Mouse (Mus musculus) intestine, embryonic 14.5 days (tissue): ENCODE measurements around the gene Wap. TPM values are rescaled to one million over a fixed set of nuclear protein-coding genes. Genes with fewer than 3 reads are reported as not detected.

Experiments
- ATAC-seq: fragments of 200-750 bp; cut with Nextera tagmentation; replicated peaks from 2 replicates; pipeline ENCODE4 v1.8.0; 2017; ENCODE audit warnings: low read depth, moderate number of reproducible peaks, moderate TSS enrichment, moderate library complexity; ENCODE audit not compliant: low FRiP score, low TSS enrichment
- DNase-seq: peaks from one replicate; pipeline ENCODE4 v3.0.0-alpha.2; 2018; ENCODE audit warnings: low spot score
- H3K27ac ChIP-seq: fragments of 300-500 bp; sonication (generic); 2 replicates; pipeline ENCODE4 v1.5.1; 2014; ENCODE audit warnings: low read depth, mild to moderate bottlenecking, control low read depth
- H3K27me3 ChIP-seq: fragments of 300-500 bp; sonication (generic); replicated peaks from 2 replicates; pipeline ENCODE4 v1.6.1; 2014; ENCODE audit warnings: low read length, control low read depth; ENCODE audit not compliant: control insufficient read depth, insufficient read depth
- H3K36me3 ChIP-seq: fragments of 300-500 bp; sonication (generic); 2 replicates; pipeline ENCODE4 v1.6.1; 2014; ENCODE audit warnings: low read length, control low read depth; ENCODE audit not compliant: control insufficient read depth, insufficient read depth
- H3K4me1 ChIP-seq: fragments of 300-500 bp; sonication (generic); replicated peaks from 2 replicates; pipeline ENCODE4 v1.6.1; 2014; ENCODE audit warnings: low read length, control low read depth, mixed read lengths; ENCODE audit not compliant: control insufficient read depth, insufficient read depth
- H3K4me2 ChIP-seq: fragments of 300-500 bp; sonication (generic); 2 replicates; pipeline ENCODE4 v1.6.1; 2014; ENCODE audit warnings: low read length
- H3K4me3 ChIP-seq: fragments of 300-500 bp; sonication (generic); 2 replicates; pipeline ENCODE4 v1.5.1; 2014; ENCODE audit warnings: low read depth, low read length, control low read depth, mixed read lengths
- H3K9ac ChIP-seq: fragments of 300-500 bp; sonication (generic); 2 replicates; pipeline ENCODE4 v1.6.1; 2014; ENCODE audit warnings: mild to moderate bottlenecking, low read length
- H3K9me3 ChIP-seq: fragments of 300-500 bp; sonication (generic); 2 replicates; pipeline ENCODE4 v1.6.1; 2016; ENCODE audit warnings: low read length, control low read depth; ENCODE audit not compliant: control insufficient read depth
- WGBS: fragments of 180-500 bp; shearing (Covaris S2); extraction: QIAGEN DNeasy Blood & Tissue Kit; methylation state at CpG from one replicate; pipeline ENCODE4 v1.1.7; 2014; 5-methylcytosine and 5-hydroxymethylcytosine counted together
- polyA plus RNA-seq: library from polyadenylated mRNA; unstranded; fragments of >200 nt; fragmentation: Nextera tagmentation; extraction: Ambion mirVana; gene quantifications from 2 replicates; pipeline ENCODE4 v1.2.1, GENCODE M21; 2014

The Wap gene
- polyA plus RNA-seq: not detected in 2 replicates

DNA sequence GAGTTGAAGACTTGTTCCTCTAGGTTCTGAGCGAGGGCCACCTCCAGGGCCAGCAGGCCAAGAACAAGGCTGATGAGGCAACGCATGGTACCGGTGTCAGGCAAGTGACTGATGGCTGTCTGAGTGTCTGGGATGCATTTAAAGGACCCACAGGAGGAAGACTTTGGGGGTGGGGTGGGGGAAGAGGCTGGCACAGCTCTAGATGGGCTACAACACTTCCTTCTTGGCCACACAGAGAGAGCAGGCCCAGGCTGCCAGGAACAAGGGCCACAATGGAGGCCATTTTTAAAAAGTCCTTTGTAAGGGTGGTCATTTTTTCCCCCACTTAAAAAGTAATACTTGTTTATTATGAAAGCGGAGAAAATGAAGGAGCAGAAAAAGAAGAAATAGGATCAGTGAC lies at the start of gene Wap:
TSS of gene Wap (minus strand) at position 101 of the 400 bp plus-strand sequence.
- DNase-seq (no peak), ATAC-seq (no peak)
- Histone ChIP-seq H3K9me3 (no peaks in the 10 kb centered on the region), H3K4me3 (no peak within 1 kb of the TSS), H3K4me2 (no peak within 1 kb of the TSS), H3K36me3 (no peaks in the 10 kb centered on the region), H3K27me3 (no peaks in the 10 kb centered on the region), H3K4me1 (no peaks in the 10 kb centered on the region), H3K9ac (no peak within 1 kb of the TSS), H3K27ac (no peak within 1 kb of the TSS)
- 88% methylated on average over 4 of the region's 4 CpGs for WGBS

DNA sequence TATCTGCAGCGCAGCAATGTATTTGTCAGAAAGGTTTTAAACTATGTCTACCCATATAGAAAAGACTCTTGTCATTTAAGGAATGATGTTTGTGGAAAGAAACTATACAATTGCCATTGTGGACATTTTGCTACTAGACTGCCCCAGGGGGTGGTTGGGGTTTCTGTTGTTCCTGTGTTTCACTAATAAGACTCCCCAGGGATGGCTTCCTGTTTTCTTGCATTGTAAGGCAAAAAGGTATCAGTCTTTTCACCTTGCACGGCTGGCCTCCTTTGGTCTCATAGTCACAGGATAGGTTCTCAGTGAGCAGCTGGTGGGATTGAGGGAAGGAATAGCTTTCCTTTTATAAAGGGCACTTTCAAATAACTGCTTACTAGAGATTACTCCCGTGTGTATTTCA lies 46.3 kb upstream of the Wap start:
- DNase-seq: no peak
- 65% methylated on average over 3 of the region's 3 CpGs for WGBS
- Histone ChIP-seq H3K27ac (no peak overlapping the region), H3K27me3 (no peaks in the 10 kb centered on the region), H3K4me3 (no peak overlapping the region), H3K9ac (no peak overlapping the region), H3K9me3 (no peaks in the 10 kb centered on the region), H3K36me3 (no peaks in the 10 kb centered on the region), H3K4me1 (peaks cover 9% of the 10 kb centered on the region), H3K4me2 (no peak overlapping the region)
- ATAC-seq: no peak

DNA sequence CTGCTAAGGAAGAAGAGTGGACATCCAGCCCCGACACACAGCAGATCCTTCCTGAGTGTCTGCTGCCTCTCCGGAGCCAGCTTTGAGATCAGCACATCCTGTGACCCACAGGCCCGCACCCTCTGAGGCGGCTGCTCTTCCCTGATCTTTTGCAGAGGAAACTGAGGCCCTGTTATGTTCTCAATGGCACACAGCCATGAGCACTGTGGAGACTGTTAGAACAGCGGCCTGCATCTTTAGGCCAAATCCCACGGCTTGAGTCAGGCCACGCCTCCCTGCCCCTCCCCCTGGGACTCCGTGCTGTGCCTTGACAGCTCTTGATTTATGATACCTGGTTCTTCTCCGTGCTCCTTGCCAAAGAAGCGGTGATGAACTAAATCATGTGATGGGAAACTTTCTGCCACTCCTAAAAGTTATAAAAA lies 42.0 kb upstream of the Wap start:
- WGBS: 5% methylated on average over 10 of the region's 10 CpGs
- no peaks in the 10 kb centered on the region for H3K27me3 ChIP-seq
- no peaks in the 10 kb centered on the region for H3K36me3 ChIP-seq
- H3K4me3 ChIP-seq: no peak overlapping the region
- H3K9ac ChIP-seq: 0 out of 2 replicates have a peak overlapping the region, but pooled peaks have one; percentile 18
- DNase-seq (peak; percentile 86), ATAC-seq (peak; percentile 91)
- H3K27ac ChIP-seq: peak overlapping the region; percentile 81
- H3K9me3 ChIP-seq: no peaks in the 10 kb centered on the region
- peak overlapping the region; percentile 35 for H3K4me2 ChIP-seq
- H3K4me1 ChIP-seq: peaks cover 10% of the 10 kb centered on the region

DNA sequence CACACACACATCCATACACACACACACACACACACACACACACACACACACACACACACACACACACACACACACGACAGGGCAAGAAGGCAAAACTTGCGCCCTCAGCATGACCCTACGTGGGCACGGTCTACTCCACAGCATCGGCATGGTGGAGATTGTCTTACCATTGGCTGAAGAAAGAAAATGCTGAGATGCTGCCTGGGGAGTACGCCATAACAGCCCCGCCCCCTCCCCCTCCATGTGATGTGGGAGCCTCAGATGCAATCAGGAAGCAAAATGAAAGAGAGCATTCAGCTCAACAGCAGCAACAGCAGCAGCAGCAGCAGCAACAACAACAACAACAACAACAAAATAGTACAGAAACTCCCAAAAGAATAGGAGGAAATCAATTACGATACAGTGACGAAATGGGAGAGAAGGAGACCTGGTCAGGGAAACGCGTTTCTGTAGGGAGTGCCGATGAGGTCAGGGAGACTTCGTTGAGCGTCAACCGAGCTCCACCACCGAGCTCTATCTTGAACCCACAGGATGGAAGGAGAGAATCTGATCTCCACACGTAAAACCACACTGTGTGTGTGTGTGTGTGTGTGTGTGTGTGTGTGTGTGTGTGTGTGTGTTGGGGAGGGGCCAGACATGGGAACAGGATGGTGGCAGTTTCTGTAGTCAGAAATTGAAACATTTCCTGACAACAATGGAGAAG lies 41.4 kb upstream of the Wap start:
- no peaks in the 10 kb centered on the region for H3K27me3 ChIP-seq
- H3K36me3 ChIP-seq: no peaks in the 10 kb centered on the region
- no peaks in the 10 kb centered on the region for H3K9me3 ChIP-seq
- no peak overlapping the region for H3K4me3 ChIP-seq
- 61% methylated on average over 17 of the region's 17 CpGs for WGBS
- DNase-seq (no peak), ATAC-seq (peak; percentile 51; the same call in 1 of the 2 replicates)
- H3K4me1 ChIP-seq: peaks cover 10% of the 10 kb centered on the region
- H3K9ac ChIP-seq: 0 out of 2 replicates have a peak overlapping the region, but pooled peaks have one; percentile 18
- peak overlapping the region; percentile 81 for H3K27ac ChIP-seq
- H3K4me2 ChIP-seq: peak overlapping the region; percentile 35; the same call in 1 of the 2 replicates

DNA sequence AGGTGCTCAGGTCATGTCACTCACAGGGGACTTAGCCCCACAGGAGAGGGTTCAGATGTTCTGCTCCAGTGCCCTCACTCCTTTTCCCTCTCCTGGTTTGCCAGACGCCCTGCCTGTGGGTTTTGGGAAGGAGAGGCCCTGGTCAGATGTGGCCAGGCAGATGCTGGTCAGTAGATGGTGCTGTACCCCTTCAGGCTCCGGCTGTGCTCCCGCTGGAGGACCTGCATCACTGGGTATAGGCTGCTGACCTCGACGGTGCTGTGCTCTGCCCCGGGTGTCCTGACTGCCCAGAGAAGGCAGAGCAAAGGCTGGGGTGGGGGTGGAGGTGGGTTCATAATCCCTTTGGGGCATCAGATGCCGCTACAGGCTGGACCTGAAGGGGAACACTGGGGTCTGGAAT lies 39.1 kb upstream of the Wap start:
- H3K4me1 ChIP-seq: peaks cover 10% of the 10 kb centered on the region
- H3K27ac ChIP-seq: no peak overlapping the region
- ATAC-seq (no peak; the same call in 1 of the 2 replicates), DNase-seq (no peak)
- no peak overlapping the region for H3K9ac ChIP-seq
- no peak overlapping the region for H3K4me3 ChIP-seq
- no peaks in the 10 kb centered on the region for H3K36me3 ChIP-seq
- no peaks in the 10 kb centered on the region for H3K27me3 ChIP-seq
- no peaks in the 10 kb centered on the region for H3K9me3 ChIP-seq
- WGBS: 28% methylated on average over 7 of the region's 7 CpGs
- H3K4me2 ChIP-seq: no peak overlapping the region

DNA sequence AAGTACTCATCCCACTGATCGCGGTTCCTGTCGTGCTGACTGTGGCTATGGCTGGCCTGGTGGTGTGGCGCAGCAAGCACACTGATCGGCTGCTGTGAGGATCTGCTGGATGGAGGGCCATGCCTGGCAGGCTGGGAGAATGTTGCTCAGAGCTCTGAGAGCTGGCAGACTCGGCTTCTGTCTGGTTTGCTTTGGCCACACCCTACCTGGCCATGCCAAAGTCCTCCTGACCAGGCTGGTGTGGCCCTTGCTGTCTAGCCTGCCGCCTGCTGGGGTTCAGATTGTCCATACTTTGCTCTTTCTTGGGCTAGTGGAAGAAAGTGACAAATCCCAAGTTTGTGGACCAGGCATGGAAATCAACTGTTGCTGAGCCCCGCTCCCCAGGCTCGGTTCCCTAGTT lies 38.2 kb upstream of the Wap start:
- 83% methylated on average over 9 of the region's 9 CpGs for WGBS
- DNase-seq: no peak
- Histone ChIP-seq H3K4me3 (no peak overlapping the region), H3K4me1 (peaks cover 10% of the 10 kb centered on the region), H3K9me3 (no peaks in the 10 kb centered on the region), H3K9ac (no peak overlapping the region), H3K36me3 (no peaks in the 10 kb centered on the region), H3K27me3 (no peaks in the 10 kb centered on the region), H3K4me2 (no peak overlapping the region), H3K27ac (no peak overlapping the region)
- no peak for ATAC-seq

DNA sequence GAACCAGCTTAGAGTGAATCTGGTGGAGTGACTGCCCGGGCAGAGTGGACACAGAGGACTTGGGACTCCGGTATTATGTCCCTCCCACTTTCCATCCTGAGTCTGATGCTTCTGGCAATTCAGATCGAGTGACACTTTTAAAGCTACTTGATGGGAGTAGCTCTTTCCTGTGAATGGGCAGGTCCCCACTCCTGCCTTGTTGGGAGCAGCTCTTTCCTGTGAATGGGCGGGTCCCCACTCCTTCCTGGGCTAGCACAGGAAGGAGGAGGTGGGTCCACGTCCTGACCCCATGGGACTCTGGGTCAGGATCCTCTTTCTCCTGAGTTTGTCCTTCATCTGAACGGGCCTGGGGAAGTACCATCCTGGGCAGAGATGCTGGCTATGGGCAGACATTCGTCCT lies 37.0 kb upstream of the Wap start:
- 66% methylated on average over 7 of the region's 7 CpGs for WGBS
- H3K4me2 ChIP-seq: no peak overlapping the region
- H3K27ac ChIP-seq: no peak overlapping the region
- H3K36me3 ChIP-seq: no peaks in the 10 kb centered on the region
- no peak for ATAC-seq
- no peak for DNase-seq
- H3K4me3 ChIP-seq: no peak overlapping the region
- H3K27me3 ChIP-seq: no peaks in the 10 kb centered on the region
- no peak overlapping the region for H3K9ac ChIP-seq
- peaks cover 7% of the 10 kb centered on the region for H3K4me1 ChIP-seq
- no peaks in the 10 kb centered on the region for H3K9me3 ChIP-seq

DNA sequence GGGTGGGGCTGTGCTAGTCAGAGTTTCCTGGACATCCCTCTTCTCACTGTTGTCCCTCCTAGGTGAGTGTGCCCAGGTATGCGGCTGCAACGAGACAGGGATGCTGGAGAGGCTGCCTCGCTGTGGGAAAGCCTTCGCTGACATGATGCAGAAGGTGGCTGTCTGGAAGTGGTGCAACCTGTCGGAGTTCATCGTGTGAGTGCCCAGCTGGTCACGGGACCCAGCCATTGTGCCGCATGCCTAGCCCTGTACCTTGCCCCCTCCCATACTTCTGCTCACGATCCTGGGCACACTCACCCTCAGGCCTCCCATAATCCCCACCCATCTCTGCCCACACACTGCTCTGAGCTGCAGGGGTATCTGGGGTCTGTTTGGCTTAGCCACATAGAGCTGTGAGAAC lies 36.3 kb upstream of the Wap start:
- no peak overlapping the region for H3K4me2 ChIP-seq
- no peak overlapping the region for H3K9ac ChIP-seq
- peaks cover under 1% of the 10 kb centered on the region; the same call in 1 of the 2 replicates for H3K4me1 ChIP-seq
- no peak overlapping the region for H3K4me3 ChIP-seq
- WGBS: 84% methylated on average over 9 of the region's 9 CpGs
- H3K36me3 ChIP-seq: no peaks in the 10 kb centered on the region
- ATAC-seq (no peak), DNase-seq (no peak)
- H3K27me3 ChIP-seq: no peaks in the 10 kb centered on the region
- H3K9me3 ChIP-seq: no peaks in the 10 kb centered on the region
- no peak overlapping the region for H3K27ac ChIP-seq

DNA sequence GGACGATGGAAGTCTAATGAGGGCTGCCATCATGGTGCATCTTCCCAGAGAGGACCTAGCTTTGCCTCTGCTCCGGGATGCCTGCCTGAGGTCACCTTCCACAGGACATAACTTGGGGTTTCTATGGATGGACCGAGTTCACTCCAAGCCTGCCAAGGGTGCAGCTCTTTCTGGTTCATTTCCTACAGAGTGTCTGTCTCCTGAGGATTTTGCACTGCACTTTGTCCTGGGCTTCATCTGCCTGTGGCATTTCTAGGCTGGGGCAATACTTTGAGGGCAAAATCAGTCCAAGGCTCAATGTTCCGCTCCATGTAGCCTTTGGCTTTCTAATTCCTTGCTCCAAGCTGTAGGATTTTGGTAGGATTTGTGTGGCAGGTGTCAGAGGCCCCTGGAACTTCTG lies 32.4 kb upstream of the Wap start:
- Histone ChIP-seq H3K4me1 (no peaks in the 10 kb centered on the region), H3K27me3 (no peaks in the 10 kb centered on the region), H3K4me3 (no peak overlapping the region), H3K27ac (no peak overlapping the region), H3K4me2 (no peak overlapping the region), H3K9me3 (no peaks in the 10 kb centered on the region), H3K9ac (no peak overlapping the region), H3K36me3 (no peaks in the 10 kb centered on the region)
- WGBS: 86% methylated on average over 4 of the region's 4 CpGs
- DNase-seq: no peak
- ATAC-seq: no peak
